Mouse (Mus musculus) Patski (cell line): ENCODE results near the gene Fads3. TPM values are rescaled to one million over a fixed set of nuclear protein-coding genes. Genes with fewer than 3 reads are reported as not detected.

Experiments
- ATAC-seq: fragments of 100-300 bp; one replicate; pipeline ENCODE4 v1.8.0; 2021
- CTCF ChIA-PET: fragments of 350-600 bp; sonication (Branson Sonifier 250); formaldehyde crosslinking; loops from one replicate; lab custom pipeline; 2022; ENCODE audit warnings: inconsistent platforms; lab: Charles Lee
- POLR2A ChIA-PET: fragments of 350-600 bp; sonication (Branson Sonifier 250); formaldehyde crosslinking; loops from one replicate; lab custom pipeline; 2022; ENCODE audit warnings: antibody characterized with exemption, inconsistent platforms; lab: Charles Lee
- DNase-seq: peaks from one replicate; pipeline ENCODE4 v3.0.0-alpha.2; 2011; ENCODE audit warnings: low read depth, low spot score
- H3K27me3 ChIP-seq: fragments of 371-371 bp; one replicate; pipeline ENCODE4 v1.5.1; 2021
- CTCF ChIP-seq: fragments of 100-300 bp; IDR thresholded peaks from one replicate; pipeline ENCODE4 v1.5.1; 2021
- in situ Hi-C: fragments of 300-500 bp; cut with MboI; formaldehyde crosslinking; loops from 3 replicates; pipeline ENCODE4 v1.11.1; 2018; ENCODE audit warnings: low pct_unique_long_range_greater_than_20kb, mixed read lengths
- polyA plus RNA-seq: library from polyadenylated mRNA; unstranded; gene quantifications from one replicate; pipeline ENCODE4 v1.2.3, GENCODE M21; 2021

Gene Fads3
- polyA plus RNA-seq, 1 experiment from 2014 or later = 227 TPM

- no peaks in the 10 kb centered on the region for H3K27me3 ChIP-seq
- no peak for TF ChIP-seq CTCF
- in situ Hi-C loops = no loop called here
- DNase-seq (no peak), ATAC-seq (no peak)
- ChIA-PET POLR2A (interaction anchor here (1.0 kb wide), 1 partner anchor 9 kb away, joined by 4 read pairs; no protein-coding TSS in a partner anchor), CTCF (interaction anchor here (1.2 kb wide), 1 partner anchor 16 kb away, joined by 3 read pairs; no protein-coding TSS in a partner anchor)
Observed at GRCm38 (mm10) chr19:10055261-10055660, 13.9 kb downstream of the Fads3 start.

GRCm38 (mm10) chr19:10055783-10056660 lies 14.7 kb downstream of the Fads3 start:
- ChIA-PET POLR2A (interaction anchor here (1.0 to 4.8 kb wide), 2 partner anchors 10 to 12 kb away, joined by 4 to 19 read pairs; no protein-coding TSS in a partner anchor), CTCF (interaction anchor here (2.1 to 4.8 kb wide), 2 partner anchors 12 to 17 kb away, joined by 7 to 28 read pairs; no protein-coding TSS in a partner anchor)
- TF ChIP-seq CTCF = no peak
- ATAC-seq (peak; percentile 29), DNase-seq (no peak)
- in situ Hi-C loops = no loop called here
- H3K27me3 ChIP-seq = no peaks in the 10 kb centered on the region

GRCm38 (mm10) chr19:10056686-10057085 lies 15.3 kb downstream of the Fads3 start:
- CTCF ChIA-PET = interaction anchor here (2.1 to 4.8 kb wide), 2 partner anchors 13 to 18 kb away, joined by 7 to 28 read pairs; no protein-coding TSS in a partner anchor

GRCm38 (mm10) chr19:10057486-10058351 lies 16.4 kb downstream of the Fads3 start:
- CTCF ChIA-PET = interaction anchor here (1.2 to 4.8 kb wide), 6 partner anchors 14 to 135 kb away, joined by 3 to 28 read pairs (median 11); no protein-coding TSS in a partner anchor
- in situ Hi-C loops = no loop called here
- POLR2A ChIA-PET = interaction anchor here (0.9 to 4.8 kb wide), 4 partner anchors 11 to 54 kb away, joined by 3 to 19 read pairs (median 4); no protein-coding TSS in a partner anchor
- no peak for TF ChIP-seq CTCF
- DNase-seq (no peak), ATAC-seq (peak; percentile 49)
- H3K27me3 ChIP-seq = no peaks in the 10 kb centered on the region

More at GRCm38 (mm10) chr19:10056686-10057085, 15.3 kb downstream of the Fads3 start:
- DNase-seq = no peak
- TF ChIP-seq CTCF = no peak
- no peaks in the 10 kb centered on the region for H3K27me3 ChIP-seq
- ATAC-seq = no peak
- in situ Hi-C loops = no loop called here
- POLR2A ChIA-PET = interaction anchor here (0.9 to 4.8 kb wide), 3 partner anchors 10 to 55 kb away, joined by 3 to 19 read pairs (median 3); no protein-coding TSS in a partner anchor

GRCm38 (mm10) chr19:10058352-10058825 lies 17.0 kb downstream of the Fads3 start:
- ATAC-seq (no peak), DNase-seq (no peak)
- no peaks in the 10 kb centered on the region for H3K27me3 ChIP-seq
- in situ Hi-C loops = no loop called here
- POLR2A ChIA-PET = interaction anchor here (1.5 to 4.8 kb wide), 3 partner anchors 15 to 139 kb away, joined by 3 to 19 read pairs (median 4); no protein-coding TSS in a partner anchor
- CTCF ChIA-PET = interaction anchor here (1.1 to 4.8 kb wide), 8 partner anchors 15 to 137 kb away, joined by 3 to 28 read pairs (median 11); partner anchors contain the start of gene Fads3
- no peak for TF ChIP-seq CTCF

- TF ChIP-seq CTCF = no peak
- ChIA-PET CTCF (interaction anchor here (0.7 to 4.8 kb wide), 14 partner anchors 14 to 139 kb away, joined by 3 to 28 read pairs (median 4); partner anchors contain the start of gene Fads3), POLR2A (interaction anchor here (0.6 to 4.8 kb wide), 6 partner anchors 15 to 1199 kb away, joined by 3 to 19 read pairs (median 4); no protein-coding TSS in a partner anchor)
- DNase-seq (no peak), ATAC-seq (no peak)
- H3K27me3 ChIP-seq = no peaks in the 10 kb centered on the region
- in situ Hi-C loops = no loop called here
Observed at GRCm38 (mm10) chr19:10058876-10059427, 17.6 kb downstream of the Fads3 start.

GRCm38 (mm10) chr19:10059911-10060567 lies 18.7 kb downstream of the Fads3 start:
- TF ChIP-seq CTCF = peak; percentile 92
- no peaks in the 10 kb centered on the region for H3K27me3 ChIP-seq
- in situ Hi-C loops = no loop called here
- ChIA-PET CTCF (interaction anchor here (0.9 to 4.8 kb wide), 16 partner anchors 9 to 138 kb away, joined by 3 to 28 read pairs (median 5); partner anchors contain the start of gene Fads3), POLR2A (interaction anchor here (1.5 to 4.8 kb wide), 2 partner anchors 16 to 137 kb away, joined by 3 to 19 read pairs; no protein-coding TSS in a partner anchor)
- ATAC-seq = no peak
- DNase-seq = no peak

- H3K27me3 ChIP-seq = no peaks in the 10 kb centered on the region
- CTCF ChIA-PET = interaction anchor here (0.9 to 4.8 kb wide), 14 partner anchors 8 to 137 kb away, joined by 3 to 28 read pairs (median 6); partner anchors contain the start of gene Fads3
- no peak for TF ChIP-seq CTCF
- no peak for ATAC-seq
- POLR2A ChIA-PET = no interaction called here
- in situ Hi-C loops = no loop called here
- no peak for DNase-seq
Observed at GRCm38 (mm10) chr19:10060783-10061590, 19.6 kb downstream of the Fads3 start.
